Mouse (Mus musculus) ovary, adult 2 months (tissue): ENCODE data around the gene Aldh3a1. TPM values are rescaled to one million over a fixed set of nuclear protein-coding genes. Genes with fewer than 3 reads are reported as not detected.

Experiments
- polyA plus RNA-seq: library from polyadenylated mRNA; depleted of rRNA; stranded (reverse); fragments of >200 nt; gene quantifications from 2 replicates; pipeline ENCODE4 v1.2.3, GENCODE M21; 2012; rRNA removed

The Aldh3a1 gene
- 0.47 and 0.69 TPM in 2 replicates for polyA plus RNA-seq

GRCm38 (mm10) chr11:61207487-61208246 is at the start of gene Aldh3a1:
TSS of gene Aldh3a1 (plus strand) at chr11:61207537.

GRCm38 (mm10) chr11:61174821-61175658 is 32.3 kb upstream of the Aldh3a1 start, which contains the start of gene Usp22:
TSS of gene Usp22 (minus strand) at chr11:61175055.

GRCm38 (mm10) chr11:61266551-61267533 is 59.5 kb downstream of the Aldh3a1 start, which contains the start of gene Aldh3a2:
TSS of gene Aldh3a2 (minus strand) at chr11:61267464.

Other genes starting within 250 kb of the Aldh3a1 start
- 0.33 and 0.46 TPM in 2 replicates for gene Kcnj12, start 185.0 kb upstream of the Aldh3a1 start, polyA plus RNA-seq
- 6.0 and 8.6 TPM in 2 replicates for gene Tnfrsf13b, start 80.8 kb upstream of the Aldh3a1 start, polyA plus RNA-seq
- 104 and 131 TPM in 2 replicates for gene Usp22, start 32.5 kb upstream of the Aldh3a1 start, polyA plus RNA-seq
- gene Aldh3a2, start 59.9 kb downstream of the Aldh3a1 start, polyA plus RNA-seq, result 63.4 and 73.9 TPM in 2 replicates
- 12.3 and 16.3 TPM in 2 replicates for gene Slc47a2, start 135.3 kb downstream of the Aldh3a1 start, polyA plus RNA-seq
- 5.1 and 8.2 TPM in 2 replicates for gene Slc47a1, start 170.8 kb downstream of the Aldh3a1 start, polyA plus RNA-seq
- gene Rnf112, start 246.6 kb downstream of the Aldh3a1 start, polyA plus RNA-seq, result 3.3 and 8.1 TPM in 2 replicates